Mouse (Mus musculus) mouse embryonic stem cell (cell line): ENCODE results near the gene Lhfpl3.

ENCODE experiments used
- in situ Hi-C, 2 experiments: fragments of 300-500 bp; cut with MboI; formaldehyde crosslinking; loops; 1 replicate in 1 of 2; 3 replicates in 1 of 2; pipeline ENCODE4 v1.14.3; 2019 to 2020; ENCODE audit warnings: low sequenced_read_pairs in 2 of 2, low pct_unique_long_range_greater_than_20kb in 1 of 2, mixed read lengths in 1 of 2; ENCODE audit not compliant: unreplicated experiment in 1 of 2

The Lhfpl3 gene

GRCm38 (mm10) chr5:23049083-23049663, 303.3 kb downstream of the Lhfpl3 start:
- in situ Hi-C loops, result no loop called here

GRCm38 (mm10) chr5:23051458-23051857, 305.6 kb downstream of the Lhfpl3 start:
- in situ Hi-C loops, result no loop called here

- in situ Hi-C loops, result no loop called here
Observed at GRCm38 (mm10) chr5:23094894-23095293, 349.0 kb downstream of the Lhfpl3 start.

- in situ Hi-C loops, result no loop called here
Observed at GRCm38 (mm10) chr5:23106536-23106935, 360.7 kb downstream of the Lhfpl3 start.

- in situ Hi-C loops, result no loop called here
Observed at GRCm38 (mm10) chr5:23111307-23111706, 365.4 kb downstream of the Lhfpl3 start.

- in situ Hi-C loops, result no loop called here
Observed at GRCm38 (mm10) chr5:23114249-23114648, 368.4 kb downstream of the Lhfpl3 start.

- in situ Hi-C loops, result no loop called here
Observed at GRCm38 (mm10) chr5:23126851-23127250, 381.0 kb downstream of the Lhfpl3 start.

GRCm38 (mm10) chr5:23140183-23140921, 394.5 kb downstream of the Lhfpl3 start:
- in situ Hi-C loops, result no loop called here

- in situ Hi-C loops, result no loop called here
Observed at GRCm38 (mm10) chr5:23153210-23153609, 407.4 kb downstream of the Lhfpl3 start.

GRCm38 (mm10) chr5:23154439-23154838, 408.6 kb downstream of the Lhfpl3 start:
- in situ Hi-C loops, result no loop called here

- in situ Hi-C loops, result no loop called here
Observed at GRCm38 (mm10) chr5:23165947-23166350, 420.1 kb downstream of the Lhfpl3 start.

- in situ Hi-C loops, result no loop called here
Observed at GRCm38 (mm10) chr5:23166658-23167057, 420.8 kb downstream of the Lhfpl3 start.

- in situ Hi-C loops, result no loop called here
Observed at GRCm38 (mm10) chr5:23189633-23190032, 443.8 kb downstream of the Lhfpl3 start.

- in situ Hi-C loops, result no loop called here
Observed at GRCm38 (mm10) chr5:23196879-23197278, 451.0 kb downstream of the Lhfpl3 start.

GRCm38 (mm10) chr5:23213086-23213485, 467.2 kb downstream of the Lhfpl3 start:
- in situ Hi-C loops, result no loop called here

GRCm38 (mm10) chr5:23214646-23215045, 468.8 kb downstream of the Lhfpl3 start:
- in situ Hi-C loops, result no loop called here

GRCm38 (mm10) chr5:23219655-23220054, 473.8 kb downstream of the Lhfpl3 start:
- in situ Hi-C loops, result no loop called here

- in situ Hi-C loops, result no loop called here
Observed at GRCm38 (mm10) chr5:23224759-23225536, 479.1 kb downstream of the Lhfpl3 start.

GRCm38 (mm10) chr5:23225621-23226020, 479.8 kb downstream of the Lhfpl3 start:
- in situ Hi-C loops, result no loop called here
